Mouse (Mus musculus): ENCODE results near the gene Ndufv2. TPM values are rescaled to one million over a fixed set of nuclear protein-coding genes. Genes with fewer than 3 reads are reported as not detected.
A peak's percentile ranks its signal among the peaks of the same experiment; 100 is the strongest.

Gene Ndufv2
- polyA plus RNA-seq, 1 experiment from 2014 or later: 380 TPM

- peaks cover 14% of the 10 kb centered on the region for H3K4me1 ChIP-seq (ENCODE audit: control insufficient read depth, insufficient read depth, low read length)
- no peaks in the 10 kb centered on the region for H3K9me3 ChIP-seq (ENCODE audit: control insufficient read depth, low read length)
- H3K4me2 ChIP-seq (replicated peaks; ENCODE audit: low read depth, low read length): peak overlapping the region; percentile 60
- H3K4me3 ChIP-seq (ENCODE audit: low read length): peak overlapping the region; percentile 85
- H3K9ac ChIP-seq (ENCODE audit: low read depth, low read length): peak overlapping the region; percentile 83; the same call in 1 of the 2 replicates
- H3K27ac ChIP-seq (ENCODE audit: low read depth, low read length): no peak overlapping the region
- H3K36me3 ChIP-seq (ENCODE audit: control insufficient read depth, insufficient read depth, low read length): peaks cover 33% of the 10 kb centered on the region
- no peak for ATAC-seq (ENCODE audit: low FRiP score, low TSS enrichment)
- no peaks in the 10 kb centered on the region for H3K27me3 ChIP-seq (ENCODE audit: control insufficient read depth, insufficient read depth, low read length)
- 38% methylated on average over 4 of the region's 4 CpGs for WGBS
Observed at GRCm38 (mm10) chr17:66112166-66112565, 10.8 kb upstream of the Ndufv2 start.

GRCm38 (mm10) chr17:66111402-66111959, 10.1 kb upstream of the Ndufv2 start, which contains the start of gene Washc1:
Washc1 (plus strand) TSS chr17:66111545.
- Histone ChIP-seq H3K9me3 (ENCODE audit: control insufficient read depth, low read length) (no peaks in the 10 kb centered on the region), H3K4me3 (ENCODE audit: low read length) (peak within 1 kb of the TSS; percentile 85), H3K9ac (ENCODE audit: low read depth, low read length) (peak within 1 kb of the TSS; percentile 83), H3K27me3 (ENCODE audit: control insufficient read depth, insufficient read depth, low read length) (no peaks in the 10 kb centered on the region), H3K4me2 (replicated peaks; ENCODE audit: low read depth, low read length) (peak within 1 kb of the TSS; percentile 60), H3K36me3 (ENCODE audit: control insufficient read depth, insufficient read depth, low read length) (peaks cover 26% of the 10 kb centered on the region), H3K27ac (ENCODE audit: low read depth, low read length) (peak within 1 kb of the TSS; percentile 70), H3K4me1 (ENCODE audit: control insufficient read depth, insufficient read depth, low read length) (peaks cover 14% of the 10 kb centered on the region)
- ATAC-seq (ENCODE audit: low FRiP score, low TSS enrichment): peak; percentile 98
- WGBS: under 1% methylated on average over 38 of the region's 41 CpGs

GRCm38 (mm10) chr17:66110746-66111145, 9.4 kb upstream of the Ndufv2 start:
- H3K9me3 ChIP-seq (ENCODE audit: control insufficient read depth, low read length): no peaks in the 10 kb centered on the region
- 35% methylated on average over 6 of the region's 6 CpGs for WGBS
- peaks cover 18% of the 10 kb centered on the region for H3K36me3 ChIP-seq (ENCODE audit: control insufficient read depth, insufficient read depth, low read length)
- peaks cover 14% of the 10 kb centered on the region for H3K4me1 ChIP-seq (ENCODE audit: control insufficient read depth, insufficient read depth, low read length)
- H3K9ac ChIP-seq (ENCODE audit: low read depth, low read length): peak overlapping the region; percentile 83; the same call in 1 of the 2 replicates
- no peak for ATAC-seq (ENCODE audit: low FRiP score, low TSS enrichment)
- no peak overlapping the region; the same call in 1 of the 2 replicates for H3K27ac ChIP-seq (ENCODE audit: low read depth, low read length)
- peak overlapping the region; percentile 85 for H3K4me3 ChIP-seq (ENCODE audit: low read length)
- H3K27me3 ChIP-seq (ENCODE audit: control insufficient read depth, insufficient read depth, low read length): no peaks in the 10 kb centered on the region
- peak overlapping the region; percentile 60 for H3K4me2 ChIP-seq (replicated peaks; ENCODE audit: low read depth, low read length)

GRCm38 (mm10) chr17:66108198-66108597, 6.8 kb upstream of the Ndufv2 start:
- H3K36me3 ChIP-seq (ENCODE audit: control insufficient read depth, insufficient read depth, low read length): no peaks in the 10 kb centered on the region

GRCm38 (mm10) chr17:66107466-66107865, 6.1 kb upstream of the Ndufv2 start:
- Histone ChIP-seq H3K9ac (ENCODE audit: low read depth, low read length) (no peak overlapping the region), H3K4me3 (ENCODE audit: low read length) (no peak overlapping the region), H3K4me2 (replicated peaks; ENCODE audit: low read depth, low read length) (no peak overlapping the region), H3K9me3 (ENCODE audit: control insufficient read depth, low read length) (no peaks in the 10 kb centered on the region), H3K27ac (ENCODE audit: low read depth, low read length) (no peak overlapping the region), H3K4me1 (ENCODE audit: control insufficient read depth, insufficient read depth, low read length) (peaks cover 11% of the 10 kb centered on the region), H3K36me3 (ENCODE audit: control insufficient read depth, insufficient read depth, low read length) (no peaks in the 10 kb centered on the region), H3K27me3 (ENCODE audit: control insufficient read depth, insufficient read depth, low read length) (no peaks in the 10 kb centered on the region)
- ATAC-seq (ENCODE audit: low FRiP score, low TSS enrichment): no peak
- 71% methylated on average over 8 of the region's 8 CpGs for WGBS

More at GRCm38 (mm10) chr17:66108198-66108597, 6.8 kb upstream of the Ndufv2 start:
- Histone ChIP-seq H3K27me3 (ENCODE audit: control insufficient read depth, insufficient read depth, low read length) (no peaks in the 10 kb centered on the region), H3K27ac (ENCODE audit: low read depth, low read length) (no peak overlapping the region), H3K9ac (ENCODE audit: low read depth, low read length) (no peak overlapping the region), H3K9me3 (ENCODE audit: control insufficient read depth, low read length) (no peaks in the 10 kb centered on the region), H3K4me3 (ENCODE audit: low read length) (no peak overlapping the region), H3K4me1 (ENCODE audit: control insufficient read depth, insufficient read depth, low read length) (peaks cover 14% of the 10 kb centered on the region), H3K4me2 (replicated peaks; ENCODE audit: low read depth, low read length) (no peak overlapping the region)
- 79% methylated on average over 4 of the region's 4 CpGs for WGBS
- no peak for ATAC-seq (ENCODE audit: low FRiP score, low TSS enrichment)

- Histone ChIP-seq H3K9me3 (ENCODE audit: control insufficient read depth, low read length) (no peaks in the 10 kb centered on the region), H3K4me1 (ENCODE audit: control insufficient read depth, insufficient read depth, low read length) (0 out of 2 replicates have a peak, but pooled peaks cover 6% of the 10 kb centered on the region), H3K27me3 (ENCODE audit: control insufficient read depth, insufficient read depth, low read length) (no peaks in the 10 kb centered on the region), H3K4me2 (replicated peaks; ENCODE audit: low read depth, low read length) (no peak overlapping the region), H3K4me3 (ENCODE audit: low read length) (no peak overlapping the region), H3K36me3 (ENCODE audit: control insufficient read depth, insufficient read depth, low read length) (no peaks in the 10 kb centered on the region), H3K27ac (ENCODE audit: low read depth, low read length) (no peak overlapping the region), H3K9ac (ENCODE audit: low read depth, low read length) (no peak overlapping the region)
- ATAC-seq (ENCODE audit: low FRiP score, low TSS enrichment): no peak
- WGBS: 54% methylated on average over 10 of the region's 10 CpGs
Observed at GRCm38 (mm10) chr17:66106601-66107267, 5.4 kb upstream of the Ndufv2 start.

GRCm38 (mm10) chr17:66104076-66104475, 2.7 kb upstream of the Ndufv2 start:
- Histone ChIP-seq H3K27ac (ENCODE audit: low read depth, low read length) (no peak overlapping the region), H3K4me3 (ENCODE audit: low read length) (no peak overlapping the region), H3K4me1 (ENCODE audit: control insufficient read depth, insufficient read depth, low read length) (peaks cover 11% of the 10 kb centered on the region), H3K27me3 (ENCODE audit: control insufficient read depth, insufficient read depth, low read length) (no peaks in the 10 kb centered on the region), H3K36me3 (ENCODE audit: control insufficient read depth, insufficient read depth, low read length) (no peaks in the 10 kb centered on the region), H3K9ac (ENCODE audit: low read depth, low read length) (no peak overlapping the region), H3K4me2 (replicated peaks; ENCODE audit: low read depth, low read length) (no peak overlapping the region), H3K9me3 (ENCODE audit: control insufficient read depth, low read length) (no peaks in the 10 kb centered on the region)
- no peak for ATAC-seq (ENCODE audit: low FRiP score, low TSS enrichment)
- 91% methylated on average over 7 of the region's 7 CpGs for WGBS

GRCm38 (mm10) chr17:66100566-66101379, 586 bp downstream of the Ndufv2 start:
- ATAC-seq (ENCODE audit: low FRiP score, low TSS enrichment): no peak; the same call in 1 of the 2 replicates
- Histone ChIP-seq H3K4me3 (ENCODE audit: low read length) (peak overlapping the region; percentile 95), H3K27ac (ENCODE audit: low read depth, low read length) (peak overlapping the region; percentile 91), H3K27me3 (ENCODE audit: control insufficient read depth, insufficient read depth, low read length) (no peaks in the 10 kb centered on the region), H3K4me1 (ENCODE audit: control insufficient read depth, insufficient read depth, low read length) (peaks cover 11% of the 10 kb centered on the region), H3K36me3 (ENCODE audit: control insufficient read depth, insufficient read depth, low read length) (no peaks in the 10 kb centered on the region), H3K9ac (ENCODE audit: low read depth, low read length) (peak overlapping the region; percentile 94), H3K9me3 (ENCODE audit: control insufficient read depth, low read length) (no peaks in the 10 kb centered on the region), H3K4me2 (replicated peaks; ENCODE audit: low read depth, low read length) (peak overlapping the region; percentile 91)
- 1% methylated on average over 41 of the region's 41 CpGs for WGBS
